Mouse (Mus musculus): ENCODE measurements at regions not wholly inside any gene's neighbourhood (a gene's known extent, or its start where the extent isn't known, plus 50 kb on each side); places are given as distances from the start of the nearest gene placed in this dataset.

DNA sequence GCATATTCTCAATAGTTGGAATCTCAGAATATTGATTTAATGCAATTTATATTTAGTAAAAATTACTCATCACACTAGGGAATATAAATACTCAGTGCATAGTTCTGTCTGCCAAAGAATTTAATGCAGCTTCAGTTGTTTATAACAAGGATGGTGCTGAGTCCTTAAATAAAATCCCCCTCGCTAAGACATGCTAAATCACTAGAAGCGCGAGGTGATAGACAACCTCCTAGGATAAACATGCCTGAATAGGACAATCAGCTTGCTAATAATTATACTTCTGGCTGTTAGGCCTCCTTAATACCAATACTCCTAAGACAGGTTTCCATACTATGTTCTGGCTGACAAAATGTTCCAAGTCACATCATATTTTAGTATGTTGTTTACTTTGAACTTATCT lies 3650.0 kb downstream of the 9330182O14Rik start:
- TF ChIP-seq CTCF (conservative IDR thresholded peaks at IDR 0.05; ENCODE audit: insufficient read depth, insufficient read length, low read depth, low read length): no peak
- TF ChIP-seq POLR2A (IDR thresholded peaks at IDR 0.05; ENCODE audit: low read depth, low read length): no peak
